In the genomic region with DNA sequence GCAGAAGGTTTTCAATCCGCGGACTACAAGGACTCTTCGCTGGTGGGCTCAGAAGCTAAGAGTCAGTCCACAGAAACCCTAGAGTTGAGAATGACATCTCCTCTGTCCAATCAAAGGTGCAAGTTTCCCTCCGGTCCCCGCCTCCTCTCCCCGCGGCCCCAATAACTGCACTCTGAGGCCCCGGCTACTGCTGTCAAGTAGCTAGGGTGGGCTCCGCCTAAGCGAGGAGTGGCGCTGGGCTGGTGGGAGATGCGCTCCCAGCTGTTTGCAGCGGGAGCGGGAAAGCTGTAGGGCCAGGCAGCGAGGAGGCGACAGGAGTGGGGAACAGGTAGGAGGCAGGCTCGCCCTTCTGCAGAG, we compare ENCODE assay signal across 9 mouse cellular contexts. TPM values are rescaled to one million over a fixed set of nuclear protein-coding genes. Genes with fewer than 3 reads are reported as not detected.
A peak's percentile ranks its signal among the peaks of the same experiment; 100 is the strongest.
DNase-seq lines count a peak whose midpoint lies in the region; ATAC-seq lines count a peak whose summit lies in the region.
"Had no signal": no experiment of that assay in that cellular context is flagged by ENCODE, and none has a peak within 500 bp of the region (broad histone marks: within the 10 kb centered on the region; RNA-seq: fewer than 3 reads in every experiment).

A gene (plus strand): TSS at position 170 of the 357 bp plus-strand sequence.

- WGBS in heart, embryonic 12.5 days: under 1% methylated on average over 17 of the region's 17 CpGs
- WGBS in heart, embryonic 16.5 days: 1% methylated on average over 17 of the region's 17 CpGs
- 2% methylated on average over 17 of the region's 17 CpGs for whole genome bisulfite sequencing in liver, embryonic 11.5 days

- H3K4me1 ChIP-seq in heart, embryonic 12.5 days (replicated peaks): peaks cover 8% of the 10 kb centered on the region; the same call in 1 of the 2 replicates
- H3K4me1 ChIP-seq in heart, embryonic 16.5 days (ENCODE audit: control insufficient read depth, insufficient read depth, low read length): peaks cover 9% of the 10 kb centered on the region
- H3K4me1 ChIP-seq in liver, embryonic 11.5 days (replicated peaks; ENCODE audit: control insufficient read depth, insufficient read depth, low read length): no peaks in the 10 kb centered on the region

- peak; percentile 91 for ATAC-seq in heart, embryonic 12.5 days (ENCODE audit: insufficient number of reproducible peaks, low FRiP score)
- peak; percentile 91 for ATAC-seq in heart, embryonic 16.5 days (replicated peaks; ENCODE audit: extremely low read depth, insufficient read depth, low FRiP score)
- ATAC-seq in liver, embryonic 11.5 days (replicated peaks; ENCODE audit: low FRiP score): peak; percentile 73

- H3K9me3 ChIP-seq in heart, embryonic 12.5 days (replicated peaks): no peaks in the 10 kb centered on the region
- no peaks in the 10 kb centered on the region for H3K9me3 ChIP-seq in heart, embryonic 16.5 days (replicated peaks; ENCODE audit: control insufficient read depth, low read length)
- no peaks in the 10 kb centered on the region for H3K9me3 ChIP-seq in liver, embryonic 11.5 days (ENCODE audit: control insufficient read depth, low read length)

- H3K27ac ChIP-seq in heart, embryonic 12.5 days (ENCODE audit: poor library complexity, severe bottlenecking): no peak within 1 kb of the TSS
- H3K27ac ChIP-seq in heart, embryonic 16.5 days (ENCODE audit: low read length): no peak within 1 kb of the TSS
- H3K27ac ChIP-seq in liver, embryonic 11.5 days (ENCODE audit: low read depth, low read length): no peak within 1 kb of the TSS

- H3K36me3 ChIP-seq in heart, embryonic 12.5 days: no peaks in the 10 kb centered on the region
- no peaks in the 10 kb centered on the region for H3K36me3 ChIP-seq in heart, embryonic 16.5 days (ENCODE audit: control insufficient read depth, insufficient read depth)
- no peaks in the 10 kb centered on the region for H3K36me3 ChIP-seq in liver, embryonic 11.5 days (ENCODE audit: control insufficient read depth, insufficient read depth, low read length)

- intact Hi-C loops in heart, postnatal 25 days (cut with DNase I): no loop called here

- peak within 1 kb of the TSS; percentile 55 for H3K4me3 ChIP-seq in heart, embryonic 12.5 days
- H3K4me3 ChIP-seq in heart, embryonic 16.5 days (ENCODE audit: low read length): peak within 1 kb of the TSS; percentile 55
- peak within 1 kb of the TSS; percentile 49 for H3K4me3 ChIP-seq in liver, embryonic 11.5 days (ENCODE audit: low read depth, low read length)

- H3K4me2 ChIP-seq in heart, embryonic 12.5 days: peak within 1 kb of the TSS; percentile 87
- H3K4me2 ChIP-seq in heart, embryonic 16.5 days (ENCODE audit: low read depth, low read length): peak within 1 kb of the TSS; percentile 95
- H3K4me2 ChIP-seq in liver, embryonic 11.5 days: peak within 1 kb of the TSS; percentile 67

- no peak for DNase-seq in heart, postnatal 25 days (ENCODE audit: low spot score)
- DNase-seq in embryo, embryonic 11.5 days (ENCODE audit: low read depth, low spot score): peak; percentile 76
- DNase-seq in kidney, postnatal 36 days: peak; percentile 19 to 26
- DNase-seq in liver, embryonic 11.5 days (ENCODE audit: low spot score): peak; percentile 49
- peak; percentile 41 for DNase-seq in ovary, postnatal 36 days (ENCODE audit: low spot score)
- peak; percentile 68 for DNase-seq in yolk sac, embryonic 10.5 days (ENCODE audit: low spot score)

- H3K27me3 ChIP-seq in heart, embryonic 12.5 days (replicated peaks): peaks cover 27% of the 10 kb centered on the region
- peaks cover 23% of the 10 kb centered on the region for H3K27me3 ChIP-seq in heart, embryonic 16.5 days (ENCODE audit: control insufficient read depth, insufficient read depth, low read length)
- peaks cover 20% of the 10 kb centered on the region for H3K27me3 ChIP-seq in liver, embryonic 11.5 days (replicated peaks; ENCODE audit: control insufficient read depth, insufficient read depth, low read length)

- H3K9ac ChIP-seq in heart, embryonic 12.5 days: peak within 1 kb of the TSS; percentile 40
- H3K9ac ChIP-seq in heart, embryonic 16.5 days (ENCODE audit: low read length): peak within 1 kb of the TSS; percentile 51
- H3K9ac ChIP-seq in liver, embryonic 11.5 days (ENCODE audit: low read depth, low read length): no peak within 1 kb of the TSS

RNA-seq across cellular contexts. Expression of the gene that starts here (rescaled TPM):
- 0.46 and 0.65 TPM in 2 replicates for polyA plus RNA-seq in heart, embryonic 12.5 days (2016; fragmentation: Nextera tagmentation; extraction: Ambion mirVana)
- total RNA-seq in heart, postnatal 25 days (2021): under 1 TPM; 0.05 to 0.06 TPM
- polyA plus RNA-seq in heart, embryonic 16.5 days (2015; fragmentation: Nextera tagmentation; extraction: Ambion mirVana): 0.17 and 0.29 TPM in 2 replicates
- 0.12 and 0.49 TPM in 2 replicates for polyA plus RNA-seq in liver, embryonic 11.5 days (2014; fragmentation: Nextera tagmentation; extraction: Ambion mirVana)
- total RNA-seq: heart, postnatal 36 days had no signal

Comparison
In these comparisons a context has a peak if more than half of its experiments do, and no peak if none do; other contexts are left out.
1. Peak in ATAC-seq, H3K4me3 ChIP-seq, H3K9ac ChIP-seq and H3K4me2 ChIP-seq in heart, embryonic 12.5 days; RNA of the gene not detected or under 1 TPM.
2. Peak in ATAC-seq, H3K4me3 ChIP-seq, H3K9ac ChIP-seq and H3K4me2 ChIP-seq in heart, embryonic 16.5 days; RNA of the gene not detected or under 1 TPM.
3. Peak in DNase-seq, ATAC-seq, H3K4me3 ChIP-seq and H3K4me2 ChIP-seq in liver, embryonic 11.5 days; RNA of the gene not detected or under 1 TPM.